Mouse (Mus musculus) left cerebral cortex, postnatal 14 days (tissue): ENCODE measurements around the gene Poc1a. TPM values are rescaled to one million over a fixed set of nuclear protein-coding genes. Genes with fewer than 3 reads are reported as not detected.

ENCODE experiments used
- DNase-seq, 2 experiments: peaks; one replicate each; pipeline ENCODE4 v3.0.0; 2021 to 2022; ENCODE audit warnings: low spot score in 2 of 2, mixed read lengths in 1 of 2
- intact Hi-C: fragments of 180-260 bp; cut with DNase I; formaldehyde crosslinking; loops from one replicate; pipeline ENCODE4 v1.15.1; 2025
- long read RNA-seq, 2 experiments: library from polyadenylated mRNA; stranded (forward); transcript quantifications; one replicate each; pipeline ENCODE4 v2.0.0; 2021
- total RNA-seq, 2 experiments: library from RNA; stranded (reverse); gene quantifications; 2 replicates each; pipeline ENCODE4 v1.2.3; 2021

The Poc1a gene
- total RNA-seq = 10 to 100 TPM; 17.7 to 19.3 TPM
- long read RNA-seq, experiment 1, transcript Poc1a-201 (11 exons, 2,337 nt) = major isoform, 6 of 15 reads
- long read RNA-seq, experiment 1, partial matches to known transcripts = 2 of 15 reads
- long read RNA-seq, experiment 1, other reads (novel, unspliced or antisense) = 6 of 15 reads
- long read RNA-seq, experiment 2, partial matches to known transcripts = 0 of 11 reads
- long read RNA-seq, experiment 2, other reads (novel, unspliced or antisense) = 3 of 11 reads

DNA sequence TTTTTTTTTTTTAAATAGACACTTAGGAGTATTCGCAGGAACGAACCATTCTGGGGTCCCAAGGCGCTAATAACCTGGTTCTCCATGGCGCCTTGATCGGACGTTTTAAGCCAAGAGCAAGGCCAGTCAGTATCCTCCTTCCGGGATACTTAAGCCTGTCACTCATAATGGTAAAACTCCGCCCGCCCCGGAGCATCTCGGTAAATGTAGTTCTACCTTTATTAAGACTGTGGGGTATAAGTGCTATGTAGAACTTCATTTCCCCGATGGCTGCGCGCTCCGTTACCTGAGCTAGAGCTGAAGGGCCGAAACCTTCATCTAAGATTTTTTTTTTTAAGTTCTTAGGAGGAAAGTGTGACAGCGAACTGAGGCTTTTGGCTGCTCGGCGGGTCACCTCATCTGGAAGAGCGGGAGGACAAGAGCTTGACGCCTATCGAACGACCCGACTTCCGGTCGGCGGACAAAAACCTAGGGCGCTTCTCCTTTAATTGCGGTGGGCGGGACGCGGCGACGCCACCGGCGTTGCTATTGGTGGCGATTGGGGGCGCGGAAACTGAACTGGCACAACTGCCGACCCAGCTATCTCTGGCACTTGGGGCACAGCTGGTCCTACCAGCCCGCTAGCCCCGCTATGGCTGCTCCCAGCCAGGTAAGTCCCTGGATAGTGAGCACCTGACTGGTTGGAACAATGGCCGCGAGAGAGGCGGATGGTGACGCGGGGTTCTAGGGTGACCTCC is at the start of gene Poc1a:
Poc1a (plus strand) TSS at position 254 of the 737 bp plus-strand sequence.
- intact Hi-C loops = no loop called here
- DNase-seq = peak; percentile 92 to 95

DNA sequence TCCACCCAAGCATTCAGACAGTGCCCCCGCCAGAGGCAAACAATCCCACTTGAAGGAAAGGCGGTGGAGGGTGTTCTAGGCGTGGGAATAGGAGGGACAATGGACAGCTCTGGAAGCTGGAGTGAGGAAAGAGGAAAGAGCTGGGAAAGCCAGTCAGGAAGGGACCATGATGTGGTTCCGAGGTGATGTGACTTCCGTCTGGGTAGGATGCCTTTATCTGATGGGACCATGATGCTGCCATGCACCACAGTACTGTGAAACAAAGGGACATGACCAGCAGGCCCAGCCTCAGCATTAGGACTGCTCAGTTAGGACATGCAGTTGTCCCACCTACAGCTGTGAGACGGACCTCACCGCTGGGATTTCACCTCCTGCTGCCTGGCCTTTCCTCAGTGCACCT is 49.6 kb upstream of the Poc1a start:
- DNase-seq = no peak
- intact Hi-C loops = no loop called here

DNA sequence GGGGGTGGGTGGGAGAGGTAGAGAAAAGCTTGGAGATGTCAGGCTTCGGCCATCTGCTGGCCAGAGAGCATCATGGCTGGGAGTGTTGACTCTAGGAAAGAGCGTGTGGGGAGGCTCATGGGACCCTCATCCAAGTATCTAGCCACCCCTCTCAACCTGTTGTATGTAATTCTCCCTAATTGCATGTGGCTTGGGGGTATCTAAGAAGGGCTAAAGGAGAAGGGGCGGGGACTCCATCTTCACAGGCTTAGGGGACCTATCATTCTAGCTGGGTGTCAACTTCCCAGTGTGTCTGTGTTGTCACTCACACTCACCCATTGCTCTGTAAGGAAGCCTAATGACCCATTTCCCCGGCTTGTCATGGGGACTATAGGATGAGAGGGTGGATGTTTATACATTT is 49.0 kb upstream of the Poc1a start:
- intact Hi-C loops = no loop called here

DNA sequence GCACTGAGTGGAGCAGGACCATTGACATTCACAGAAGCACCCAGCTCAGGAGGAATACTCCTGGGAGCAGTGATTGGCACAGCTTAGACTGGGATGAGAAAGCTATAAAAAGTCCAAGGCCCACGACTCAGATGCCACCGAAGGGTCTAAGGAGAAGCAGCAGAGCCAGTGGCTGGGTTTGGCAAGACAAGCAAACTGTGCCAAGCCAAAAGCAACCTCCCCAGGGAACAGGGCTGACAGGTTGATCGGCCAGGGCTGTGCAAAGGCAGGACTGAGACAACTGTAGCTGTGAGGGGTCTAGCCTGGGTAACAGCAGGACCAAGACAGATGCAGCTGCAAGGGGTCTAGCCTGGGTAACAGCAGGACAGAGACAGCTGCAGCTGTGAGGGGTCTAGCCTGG is 47.9 kb upstream of the Poc1a start:
- no peak for DNase-seq
- intact Hi-C loops = no loop called here

More for the DNA sequence above, 49.0 kb upstream of the Poc1a start:
- no peak for DNase-seq

DNA sequence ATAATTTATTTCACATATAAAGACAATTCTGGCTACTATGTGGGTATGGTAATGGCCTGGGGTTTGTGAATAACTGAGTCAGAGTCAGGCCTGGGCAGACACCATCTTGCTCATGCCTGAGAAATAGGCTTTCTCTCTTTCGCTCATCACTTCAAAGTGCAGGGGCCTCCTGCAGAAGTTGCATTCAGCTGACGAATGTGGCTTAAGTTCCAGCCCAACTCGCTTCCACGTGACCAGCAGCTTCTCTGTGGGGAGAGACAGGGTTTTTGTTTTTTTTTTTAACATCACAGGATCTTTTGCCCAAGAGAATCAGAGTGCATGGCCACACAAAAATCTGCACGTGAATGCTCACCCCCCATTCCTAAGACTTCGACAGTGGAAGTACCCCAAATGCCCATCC is 46.9 kb upstream of the Poc1a start:
- DNase-seq = no peak
- intact Hi-C loops = no loop called here

DNA sequence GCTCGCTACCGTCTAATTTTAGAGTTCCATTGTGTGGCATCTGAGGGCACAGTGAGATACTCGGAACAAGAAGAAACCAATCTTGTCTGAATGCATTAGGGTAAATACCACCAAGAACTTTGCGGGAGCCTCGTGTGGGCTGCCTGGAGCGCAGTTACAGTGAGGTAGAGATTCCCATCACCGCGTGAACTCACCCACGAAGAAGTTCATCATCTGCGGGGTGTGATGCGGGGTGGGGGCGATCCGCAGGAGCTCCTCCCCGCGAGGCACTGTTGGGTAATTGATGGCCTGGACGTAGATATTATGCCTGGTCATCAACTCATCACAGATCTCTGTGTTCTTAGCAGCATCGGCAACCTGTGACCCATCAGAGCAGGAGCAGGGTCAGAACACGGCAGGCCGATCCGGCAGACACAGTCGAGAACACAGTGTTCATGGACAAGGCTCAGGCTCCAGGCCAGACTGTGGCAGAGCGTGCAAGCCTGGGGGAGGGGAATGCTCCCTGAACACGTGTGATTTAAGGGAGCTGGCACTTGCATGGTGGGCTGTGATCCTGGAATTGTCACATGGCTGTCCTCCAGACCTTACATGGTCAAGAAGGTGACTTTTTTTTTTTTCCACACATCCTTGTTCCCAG is 45.5 kb upstream of the Poc1a start:
- DNase-seq = peak in 1 of 2 experiments; percentile 49
- intact Hi-C loops = no loop called here

DNA sequence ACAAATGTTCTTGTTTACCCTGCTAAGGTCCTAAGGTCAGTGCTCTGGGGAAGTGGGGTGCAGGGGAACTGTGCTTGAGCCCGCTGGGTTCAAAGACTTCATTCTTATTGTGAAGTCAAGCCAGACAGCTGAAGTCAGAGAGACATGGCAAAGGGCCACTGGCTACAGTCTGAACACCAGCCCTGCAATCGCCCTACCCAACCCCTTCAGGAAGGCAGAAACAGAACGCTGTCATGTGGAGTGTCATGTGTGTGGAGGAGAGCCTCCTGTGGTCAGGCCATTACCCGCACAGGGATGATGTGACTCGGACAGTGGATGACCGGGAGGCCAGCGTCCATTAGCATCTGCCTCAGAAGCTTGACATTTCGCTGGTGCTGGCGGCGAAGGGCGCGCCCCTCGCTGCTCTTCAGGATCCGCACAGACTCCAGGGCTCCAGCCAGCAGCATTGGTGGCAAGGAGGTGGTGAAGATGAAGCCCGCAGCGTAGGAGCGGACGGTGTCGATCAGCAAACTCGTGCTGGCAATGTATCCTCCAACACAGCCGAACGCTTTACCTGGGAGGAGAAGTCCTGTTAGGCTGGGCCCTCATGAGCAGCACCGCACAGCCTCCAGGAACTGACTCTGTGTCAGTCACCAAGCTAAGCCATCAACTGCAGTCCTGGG is 44.6 kb upstream of the Poc1a start:
- intact Hi-C loops = no loop called here
- DNase-seq = no peak

DNA sequence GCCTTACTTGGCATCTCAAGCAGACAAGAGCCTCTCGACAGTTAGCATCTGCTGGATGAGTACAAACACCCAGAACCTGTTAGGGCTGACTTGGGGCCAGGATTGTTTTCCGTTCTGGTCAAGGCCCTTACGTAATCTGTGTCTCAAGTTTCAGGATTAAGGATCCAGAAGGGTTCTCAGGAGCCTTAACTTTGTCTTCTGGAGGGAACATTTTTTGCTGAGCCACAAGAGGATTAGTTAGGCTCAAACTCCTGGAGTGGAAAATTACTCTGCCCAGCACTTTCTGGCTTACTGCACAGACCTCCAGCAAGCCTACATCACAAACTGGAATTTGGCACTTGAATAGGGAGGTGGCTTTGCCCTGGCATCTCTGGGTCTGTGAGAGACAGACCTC is 44.0 kb upstream of the Poc1a start:
- no peak for DNase-seq
- intact Hi-C loops = no loop called here

DNA sequence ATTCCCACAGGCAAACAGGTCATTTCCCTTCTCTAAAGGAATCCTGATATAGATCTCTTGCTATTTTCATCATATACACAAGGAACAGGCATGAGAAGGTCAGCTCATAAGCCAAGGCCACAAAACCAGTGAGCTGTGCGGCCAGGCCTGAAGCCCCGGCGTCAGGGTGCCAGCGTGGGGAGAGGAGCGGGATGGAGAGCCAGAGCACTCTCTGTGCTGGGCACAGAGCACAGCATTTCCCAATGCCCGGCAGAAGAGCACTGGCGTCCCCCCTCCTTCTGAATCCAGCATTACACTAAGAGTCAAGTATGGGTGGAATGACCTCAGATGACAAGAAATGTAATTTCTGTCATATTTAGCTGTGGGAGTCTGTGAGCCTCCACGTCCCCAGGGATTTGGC is 43.5 kb upstream of the Poc1a start:
- no peak for DNase-seq
- intact Hi-C loops = no loop called here

DNA sequence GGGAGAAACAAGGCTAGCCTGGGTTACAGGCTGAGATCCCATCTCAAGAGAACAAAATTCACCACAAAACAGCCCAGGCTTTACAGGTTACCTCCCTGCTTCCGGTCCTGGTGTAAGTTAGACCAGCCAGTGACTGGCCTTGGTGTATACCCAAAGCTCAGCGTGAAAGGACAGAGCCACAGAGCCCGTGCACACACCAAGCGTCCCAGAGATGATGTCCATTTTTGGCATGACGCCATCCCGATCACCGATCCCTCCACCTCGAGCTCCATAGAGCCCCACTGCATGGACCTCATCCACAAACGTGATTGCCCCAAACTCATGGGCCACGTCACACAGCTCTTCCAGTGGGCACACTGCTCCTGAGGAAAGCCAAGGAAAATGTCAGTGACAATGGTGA is 43.0 kb upstream of the Poc1a start:
- intact Hi-C loops = no loop called here
- DNase-seq = no peak

DNA sequence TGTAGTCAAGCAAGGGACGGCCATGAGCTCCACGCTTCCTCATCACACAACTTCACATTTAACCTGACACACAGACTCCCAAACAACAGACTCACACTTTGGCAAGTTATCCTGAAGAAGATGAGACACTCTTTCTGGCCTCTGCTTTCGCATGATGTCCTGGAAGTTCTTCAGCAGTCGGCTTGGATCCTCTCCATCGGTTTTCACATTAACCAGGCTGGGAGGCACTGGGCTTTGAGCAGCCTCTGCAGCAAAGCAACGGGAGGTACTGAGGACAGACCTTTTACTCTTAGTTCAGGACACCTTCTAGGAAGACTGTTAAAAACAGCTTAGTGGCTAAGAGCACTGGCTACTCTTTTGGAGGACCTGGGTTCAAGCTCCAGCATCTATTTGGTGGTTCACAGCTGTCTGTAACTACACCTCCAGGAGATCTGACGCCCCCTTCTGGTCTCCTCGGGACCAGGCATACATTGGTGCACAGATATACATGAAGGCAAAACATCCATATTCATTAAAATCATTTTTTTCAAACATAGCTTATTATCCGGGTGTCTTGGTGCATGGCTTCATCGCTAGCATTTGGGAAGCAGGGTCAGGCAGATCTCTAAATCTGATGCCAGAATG is 39.2 kb upstream of the Poc1a start:
- no peak for DNase-seq
- intact Hi-C loops = no loop called here

DNA sequence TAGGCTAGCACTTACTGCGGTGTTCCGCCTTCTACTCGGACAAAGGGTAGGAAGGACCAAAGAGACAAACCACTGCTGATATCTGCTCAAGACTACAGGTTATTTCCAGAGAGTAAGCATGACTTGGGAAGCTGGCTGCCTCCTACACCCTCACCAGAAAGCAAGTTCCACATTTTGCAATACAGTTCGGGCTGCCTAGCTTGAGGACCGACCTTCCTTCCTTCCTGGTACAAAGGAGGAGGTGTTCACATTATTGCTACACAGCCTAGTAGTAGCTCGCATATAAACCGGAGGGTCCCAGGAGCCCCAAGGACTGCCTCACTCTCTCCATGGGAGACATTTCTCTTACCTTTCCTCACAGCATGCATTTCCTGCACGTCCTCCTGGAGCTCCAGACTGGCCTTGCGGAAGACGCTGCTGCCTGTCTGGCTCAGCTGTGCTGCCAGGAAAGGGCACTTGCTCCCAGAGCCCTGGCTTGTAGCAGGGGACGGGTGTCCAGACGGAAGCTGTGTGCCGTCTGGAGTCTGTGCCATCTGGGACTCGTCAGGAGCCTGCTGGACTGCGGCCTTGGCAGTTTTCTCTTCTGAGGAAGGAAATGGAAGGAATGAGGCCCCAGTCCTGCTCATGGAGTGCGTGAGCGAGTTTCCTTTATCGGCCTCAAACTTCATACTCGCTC is 37.9 kb upstream of the Poc1a start:
- DNase-seq = no peak
- intact Hi-C loops = no loop called here

DNA sequence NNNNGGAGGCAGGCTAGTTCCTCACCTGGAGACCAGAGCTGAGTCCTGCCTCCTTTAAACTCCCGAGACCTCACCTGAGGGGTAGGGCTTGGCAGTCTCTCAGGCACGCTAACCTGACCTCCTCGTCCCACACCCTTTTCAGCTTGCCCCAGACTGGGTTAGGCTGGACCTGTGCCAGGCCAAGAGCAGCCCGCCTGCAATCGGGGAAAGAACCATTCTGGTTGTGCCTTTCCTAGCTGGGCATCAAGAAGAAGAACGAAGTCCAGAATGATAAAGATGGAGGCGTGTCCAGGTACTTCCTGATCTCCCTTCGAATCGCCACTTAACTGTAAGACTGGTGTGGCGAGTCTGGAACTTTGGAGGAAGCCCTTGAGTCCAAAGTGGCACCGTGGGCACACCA is 31.3 kb upstream of the Poc1a start:
- no peak for DNase-seq
- intact Hi-C loops = no loop called here

DNA sequence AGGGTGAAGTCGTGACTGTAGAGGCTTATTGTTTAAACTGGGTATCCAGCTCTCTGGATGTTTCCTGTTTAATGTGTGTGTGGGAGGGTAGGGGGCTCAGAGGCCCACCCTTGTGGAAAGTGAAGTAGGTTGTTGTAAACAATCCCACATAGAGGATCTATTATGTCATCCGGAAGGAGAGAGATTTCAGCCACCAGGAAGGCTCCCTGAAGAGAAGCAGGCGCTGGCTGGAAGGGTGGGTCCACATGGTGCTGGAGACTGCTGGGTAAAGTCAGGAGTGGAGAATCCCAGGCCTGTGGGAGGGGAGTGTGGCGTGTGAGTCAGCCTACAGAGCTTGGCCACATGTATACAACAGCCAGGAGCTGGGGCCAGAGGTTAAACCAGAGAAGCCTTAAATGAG is 30.6 kb upstream of the Poc1a start:
- no peak for DNase-seq
- intact Hi-C loops = no loop called here

DNA sequence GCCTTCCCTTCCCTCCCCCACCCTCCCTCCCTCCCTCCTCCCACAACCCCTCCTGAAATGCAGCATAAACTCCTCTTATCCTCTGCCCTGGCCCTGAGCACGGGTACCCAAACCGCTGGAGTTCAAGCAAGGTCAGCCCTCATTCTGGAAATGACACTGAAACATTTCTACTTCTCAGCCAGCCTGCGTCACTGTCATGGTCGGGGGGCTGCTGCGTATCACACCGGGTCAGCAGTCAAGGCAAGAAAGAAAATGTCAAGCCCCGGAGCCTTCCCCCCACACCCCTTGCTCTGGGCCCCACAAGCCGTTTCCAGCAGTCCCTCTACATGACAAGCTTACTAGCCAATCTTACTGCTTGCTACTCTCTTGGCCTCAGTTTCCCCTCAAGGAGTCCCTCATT is 29.8 kb upstream of the Poc1a start:
- intact Hi-C loops = no loop called here
- DNase-seq = no peak

DNA sequence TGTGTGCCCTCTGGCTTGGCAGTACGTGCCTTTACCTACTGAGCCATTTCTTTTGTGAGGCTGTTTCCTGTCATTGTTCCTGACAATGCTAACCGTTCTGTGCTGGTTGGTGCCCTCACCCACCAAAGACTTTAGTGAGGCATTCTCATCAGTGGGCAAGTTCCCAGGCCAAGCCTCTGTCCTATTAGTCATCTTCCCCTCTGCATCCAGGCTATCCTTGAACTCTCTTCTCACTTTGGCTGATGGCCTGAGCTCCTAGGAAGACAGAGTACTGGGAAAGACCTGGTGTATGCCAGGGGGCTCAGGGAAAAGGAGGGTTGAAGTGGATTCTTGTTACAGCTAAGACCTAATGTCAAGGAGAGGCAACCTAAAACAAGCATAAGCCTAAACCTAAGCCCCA is 26.9 kb upstream of the Poc1a start:
- no peak for DNase-seq
- intact Hi-C loops = no loop called here

DNA sequence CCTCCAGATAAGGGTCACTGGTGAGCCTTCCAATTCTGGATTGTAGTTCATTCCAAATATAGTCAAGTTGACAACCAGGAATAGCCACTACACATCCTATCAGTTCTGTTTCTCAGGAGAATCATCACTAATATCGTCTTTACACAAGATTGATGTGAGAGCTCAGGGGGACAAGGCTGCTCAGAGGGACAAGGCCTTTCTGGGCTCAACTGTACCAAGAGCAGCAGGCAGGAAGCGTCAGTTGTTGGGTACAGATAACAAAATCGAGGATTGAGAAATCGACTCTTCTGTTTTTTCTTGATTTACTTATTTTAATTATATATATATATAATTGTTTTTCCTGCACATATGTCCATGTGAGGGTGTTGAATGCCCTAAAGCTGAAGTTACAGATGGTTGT is 22.4 kb upstream of the Poc1a start:
- intact Hi-C loops = no loop called here
- DNase-seq = no peak

DNA sequence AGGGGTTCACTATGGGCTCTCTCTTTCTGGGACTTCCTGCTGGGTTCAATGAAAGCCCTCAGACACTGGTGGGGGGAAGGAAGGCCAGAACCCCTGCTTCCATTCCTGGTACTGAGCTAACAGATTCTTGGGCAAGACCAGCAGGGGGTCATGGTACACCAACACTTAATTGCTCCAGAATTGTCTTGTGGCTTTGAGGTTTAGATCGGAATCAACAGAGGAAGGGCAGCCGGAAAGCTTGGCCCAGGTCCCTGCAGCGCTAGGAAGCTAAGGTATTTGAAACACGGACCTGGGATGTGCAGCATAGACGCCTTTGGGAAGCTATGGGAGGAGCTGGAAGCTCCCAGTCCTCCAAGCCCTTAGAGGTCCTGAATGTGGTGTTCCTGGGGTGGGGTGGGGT is 21.9 kb upstream of the Poc1a start:
- DNase-seq = no peak
- intact Hi-C loops = no loop called here

DNA sequence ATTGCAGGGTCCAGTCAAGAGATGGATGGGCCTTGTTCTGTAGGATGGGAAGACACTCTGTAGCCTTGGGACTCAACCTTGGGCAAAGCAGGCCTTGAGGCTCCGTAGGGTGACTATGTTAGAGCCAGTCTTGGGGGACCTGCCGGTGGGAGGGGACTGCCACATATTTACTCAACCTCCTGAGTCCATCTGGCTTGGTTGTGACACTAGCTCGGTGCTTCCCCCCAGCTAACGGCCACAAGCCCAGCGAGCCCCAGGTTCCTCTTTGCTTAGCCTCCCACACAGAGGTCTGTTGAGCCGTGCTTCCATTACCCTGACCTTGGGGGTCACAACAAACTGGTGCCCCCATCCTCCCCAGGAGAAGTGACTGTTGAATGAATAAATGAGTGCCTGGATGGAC is 19.8 kb upstream of the Poc1a start:
- intact Hi-C loops = no loop called here

DNA sequence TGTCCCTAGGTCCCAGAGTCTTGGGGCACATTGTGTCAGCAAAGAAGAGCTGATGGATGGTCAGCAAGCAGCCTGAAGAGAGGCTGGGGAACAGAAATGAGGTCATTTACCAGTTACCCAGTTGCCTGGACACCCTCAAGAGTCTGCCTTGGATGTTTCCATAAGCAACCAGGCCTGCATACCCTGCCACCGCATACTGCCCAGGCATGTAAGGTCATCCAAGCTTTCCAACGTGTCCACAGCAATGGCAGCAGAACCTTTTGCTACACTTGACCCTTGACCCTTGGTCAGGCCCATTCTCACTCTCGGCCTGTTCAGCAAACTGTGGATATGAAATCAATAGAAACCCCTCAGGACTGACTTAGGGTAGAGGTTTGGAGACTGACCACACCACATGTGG is 19.4 kb upstream of the Poc1a start:
- no peak for DNase-seq
- intact Hi-C loops = no loop called here

More for the DNA sequence above, 19.8 kb upstream of the Poc1a start:
- no peak for DNase-seq
